15 mouse cellular contexts compared by ENCODE assay signal in genomic region chr11:69716953-69717352, GRCm38 (mm10). TPM values are rescaled to one million over a fixed set of nuclear protein-coding genes. Genes with fewer than 3 reads are reported as not detected.
"Had no signal": no experiment of that assay in that cellular context is flagged by ENCODE, and none has a peak within 500 bp of the region (broad histone marks: within the 10 kb centered on the region; RNA-seq: fewer than 3 reads in every experiment).

No protein-coding gene starts in this region.

- H3K9ac ChIP-seq: limb, embryonic 13.5 days; liver, embryonic 15.5 days; lung, embryonic 14.5 days; midbrain, embryonic 13.5 days; neural tube, embryonic 15.5 days had no signal

- H3K27ac ChIP-seq: limb, embryonic 13.5 days; midbrain, embryonic 13.5 days; neural tube, embryonic 15.5 days; stomach, postnatal 0 days had no signal

- H3K4me3 ChIP-seq: limb, embryonic 13.5 days; liver, embryonic 15.5 days; midbrain, embryonic 13.5 days; myocyte; neural tube, embryonic 15.5 days had no signal

- ATAC-seq: intestine, embryonic 16.5 days; midbrain, embryonic 13.5 days had no signal

- H3K4me2 ChIP-seq: limb, embryonic 13.5 days; liver, embryonic 15.5 days; lung, embryonic 14.5 days; midbrain, embryonic 13.5 days; neural tube, embryonic 15.5 days had no signal

- DNase-seq: kidney, adult 2 months; kidney, postnatal 25 days; layer of hippocampus, adult 9-11 months; layer of hippocampus, postnatal 36 days; lung, embryonic 14.5 days; right cerebral cortex, adult 18-20 months; right cerebral cortex, postnatal 25 days had no signal

- H3K27me3 ChIP-seq: limb, embryonic 13.5 days; liver, embryonic 15.5 days; midbrain, embryonic 13.5 days; neural tube, embryonic 15.5 days had no signal

- H3K36me3 ChIP-seq: limb, embryonic 13.5 days; liver, embryonic 15.5 days; midbrain, embryonic 13.5 days; neural tube, embryonic 15.5 days had no signal

- H3K9me3 ChIP-seq: limb, embryonic 13.5 days; liver, embryonic 15.5 days; midbrain, embryonic 13.5 days; neural tube, embryonic 15.5 days had no signal

- H3K4me1 ChIP-seq: neural tube, embryonic 15.5 days had no signal

RNA-seq across cellular contexts. Expression of gene Tnfsf13, which starts 31.4 kb away (rescaled TPM):
- polyA plus RNA-seq: neural tube, embryonic 11.5 days had no signal
